Mouse (Mus musculus) C2C12 (cell line): Measurements from ENCODE around the gene Rab11a. TPM values are rescaled to one million over a fixed set of nuclear protein-coding genes. Genes with fewer than 3 reads are reported as not detected.
"Not testable (repeated sequence)": the region's sequence is repeated elsewhere in the genome, so short reads cannot be mapped to it uniquely, and the experiment has no call there.

Source experiments
- H3K27me3 ChIP-seq: one replicate; pipeline ENCODE4 v1.6.1; 2011; ENCODE audit not compliant: control insufficient read depth, insufficient read depth, insufficient read length
- H3K36me3 ChIP-seq: one replicate; pipeline ENCODE4 v1.6.1; 2011; ENCODE audit not compliant: control insufficient read depth, insufficient read depth
- H3K4me3 ChIP-seq: one replicate; pipeline ENCODE4 v1.5.1; 2011; ENCODE audit warnings: mild to moderate bottlenecking, control low read depth; ENCODE audit not compliant: poor library complexity, insufficient read depth, severe bottlenecking
- H3K79me2 ChIP-seq: one replicate; pipeline ENCODE4 v1.6.1; 2011; ENCODE audit not compliant: control insufficient read depth, insufficient read depth
- H3K79me3 ChIP-seq: one replicate; pipeline ENCODE4 v1.6.1; 2011; ENCODE audit warnings: low read depth, control low read depth
- H3ac ChIP-seq: one replicate; pipeline ENCODE3; 2011; ENCODE audit warnings: low read depth; ENCODE audit not compliant: control insufficient read depth, insufficient read length
- CEBPB ChIP-seq: IDR thresholded peaks from one replicate; pipeline ENCODE4 v1.6.1; 2011; ENCODE audit warnings: low read depth, mild to moderate bottlenecking, control low read depth, moderate library complexity
- CTCF ChIP-seq: IDR thresholded peaks from one replicate; pipeline ENCODE4 v1.5.1; 2011; ENCODE audit not compliant: control insufficient read depth, insufficient read depth, insufficient read length
- FOSL1 ChIP-seq: IDR thresholded peaks from one replicate; pipeline ENCODE4 v1.8.0; 2011; ENCODE audit warnings: mild to moderate bottlenecking, low read length; ENCODE audit not compliant: poor library complexity, insufficient read depth, severe bottlenecking
- MAX ChIP-seq: IDR thresholded peaks from one replicate; pipeline ENCODE4 v1.6.1; 2011; ENCODE audit warnings: mild to moderate bottlenecking, control low read depth
- MYOD1 ChIP-seq: IDR thresholded peaks from one replicate; pipeline ENCODE4 v1.6.1; 2011; ENCODE audit warnings: low read depth; ENCODE audit not compliant: control insufficient read depth, insufficient read length
- MYOG ChIP-seq: IDR thresholded peaks from one replicate; pipeline ENCODE4 v1.6.1; 2011; ENCODE audit not compliant: control insufficient read depth, insufficient read length; ENCODE audit errors: extremely low read depth
- USF1 ChIP-seq: IDR thresholded peaks from one replicate; pipeline ENCODE4 v1.6.1; 2011; ENCODE audit warnings: low read depth, mild to moderate bottlenecking, control low read depth, moderate library complexity
- polyA plus RNA-seq: library from polyadenylated mRNA; unstranded; fragments of >200 nt; fragmentation: generic; extraction: Trizol; gene quantifications from one replicate; pipeline ENCODE4 v1.2.1, GENCODE M21; 2012; ENCODE audit warnings: missing spikeins

Gene Rab11a
- polyA plus RNA-seq, 1 experiment = 92.7 TPM

- H3K27me3 ChIP-seq = no peaks in the 10 kb centered on the region
- TF ChIP-seq USF1 (no peak), CEBPB (no peak), MAX (no peak), FOSL1 (no peak), MYOG (no peak)
- no peak overlapping the region for H3ac ChIP-seq
- H3K36me3 ChIP-seq = peaks cover 15% of the 10 kb centered on the region
- no peak overlapping the region for H3K4me3 ChIP-seq
- H3K79me2 ChIP-seq = peaks cover 38% of the 10 kb centered on the region
- H3K79me3 ChIP-seq = peaks cover 17% of the 10 kb centered on the region
Observed at GRCm38 (mm10) chr9:64726454-64726853, 11.1 kb downstream of the Rab11a start.

GRCm38 (mm10) chr9:64719526-64720163 lies 17.9 kb downstream of the Rab11a start:
- Histone ChIP-seq H3K4me3 (no peak overlapping the region), H3K27me3 (no peaks in the 10 kb centered on the region), H3ac (no peak overlapping the region), H3K79me2 (no peaks in the 10 kb centered on the region), H3K79me3 (no peaks in the 10 kb centered on the region), H3K36me3 (peaks cover 28% of the 10 kb centered on the region)
- TF ChIP-seq CTCF (no peak), CEBPB (no peak), MYOD1 (no peak), MAX (no peak), USF1 (no peak), FOSL1 (no peak), MYOG (no peak)

DNA sequence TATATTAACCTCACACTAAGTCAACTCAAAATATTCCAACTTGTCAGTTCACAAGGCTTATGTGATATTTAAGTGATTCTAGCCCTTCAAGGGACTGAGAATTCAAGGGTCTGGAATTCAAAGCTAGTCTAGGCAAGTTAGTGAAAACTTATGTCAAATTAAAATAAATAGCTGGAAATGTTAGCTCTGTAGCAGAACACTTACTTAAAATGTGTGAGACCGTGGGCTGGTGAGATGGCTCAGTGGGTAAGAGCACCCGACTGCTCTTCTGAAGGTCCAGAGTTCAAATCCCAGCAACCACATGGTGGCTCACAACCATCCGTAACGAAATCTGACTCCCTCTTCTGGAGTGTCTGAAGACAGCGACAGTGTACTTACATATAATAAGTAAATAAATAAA lies 27.3 kb downstream of the Rab11a start:
- not testable (repeated sequence) for H3K27me3 ChIP-seq, H3ac ChIP-seq, H3K79me2 ChIP-seq

GRCm38 (mm10) chr9:64704073-64704840 lies 33.3 kb downstream of the Rab11a start:
- Histone ChIP-seq H3K27me3 (no peaks in the 10 kb centered on the region), H3K4me3 (no peak overlapping the region), H3K36me3 (no peaks in the 10 kb centered on the region), H3ac (no peak overlapping the region), H3K79me2 (no peaks in the 10 kb centered on the region), H3K79me3 (no peaks in the 10 kb centered on the region)
- TF ChIP-seq MYOD1 (no peak), USF1 (no peak)

More for the DNA sequence above, 27.3 kb downstream of the Rab11a start:
- not testable (repeated sequence) for H3K36me3 ChIP-seq, H3K4me3 ChIP-seq, H3K79me3 ChIP-seq

GRCm38 (mm10) chr9:64703420-64703965 lies 34.1 kb downstream of the Rab11a start:
- Histone ChIP-seq H3K79me3 (no peaks in the 10 kb centered on the region), H3K4me3 (no peak overlapping the region), H3ac (no peak overlapping the region), H3K36me3 (no peaks in the 10 kb centered on the region), H3K27me3 (no peaks in the 10 kb centered on the region), H3K79me2 (no peaks in the 10 kb centered on the region)
- no peak for TF ChIP-seq MAX
- TF ChIP-seq MYOG = no peak

- TF ChIP-seq CEBPB (no peak), MYOD1 (no peak)
- Histone ChIP-seq H3K27me3 (no peaks in the 10 kb centered on the region), H3K4me3 (no peak overlapping the region), H3K36me3 (no peaks in the 10 kb centered on the region), H3K79me2 (no peaks in the 10 kb centered on the region), H3ac (no peak overlapping the region), H3K79me3 (no peaks in the 10 kb centered on the region)
Observed at GRCm38 (mm10) chr9:64702937-64703336, 34.6 kb downstream of the Rab11a start.
